Mouse (Mus musculus): Measurements from ENCODE around the gene Ktn1.

The Ktn1 gene

DNA sequence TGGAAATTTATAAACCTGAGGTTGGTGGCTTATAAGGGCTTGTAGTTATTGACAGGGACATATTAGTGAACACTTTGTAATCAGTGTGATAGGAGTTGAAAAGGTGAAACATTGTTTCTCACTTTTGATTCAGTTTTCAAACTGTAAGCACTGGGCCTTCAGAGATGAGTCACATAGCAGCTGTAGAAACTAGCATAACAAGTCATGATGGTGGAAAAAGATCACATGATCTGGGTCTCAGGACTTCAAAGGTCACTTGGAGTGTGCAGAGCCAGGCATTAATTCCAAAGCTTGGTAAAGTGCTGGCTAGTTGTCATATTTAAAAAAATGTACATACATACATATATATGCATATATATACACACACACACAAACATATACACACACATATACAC is 16.2 kb downstream of the Ktn1 start:
- no peak for DNase-seq (ENCODE audit: low spot score in 2 of 2)

DNA sequence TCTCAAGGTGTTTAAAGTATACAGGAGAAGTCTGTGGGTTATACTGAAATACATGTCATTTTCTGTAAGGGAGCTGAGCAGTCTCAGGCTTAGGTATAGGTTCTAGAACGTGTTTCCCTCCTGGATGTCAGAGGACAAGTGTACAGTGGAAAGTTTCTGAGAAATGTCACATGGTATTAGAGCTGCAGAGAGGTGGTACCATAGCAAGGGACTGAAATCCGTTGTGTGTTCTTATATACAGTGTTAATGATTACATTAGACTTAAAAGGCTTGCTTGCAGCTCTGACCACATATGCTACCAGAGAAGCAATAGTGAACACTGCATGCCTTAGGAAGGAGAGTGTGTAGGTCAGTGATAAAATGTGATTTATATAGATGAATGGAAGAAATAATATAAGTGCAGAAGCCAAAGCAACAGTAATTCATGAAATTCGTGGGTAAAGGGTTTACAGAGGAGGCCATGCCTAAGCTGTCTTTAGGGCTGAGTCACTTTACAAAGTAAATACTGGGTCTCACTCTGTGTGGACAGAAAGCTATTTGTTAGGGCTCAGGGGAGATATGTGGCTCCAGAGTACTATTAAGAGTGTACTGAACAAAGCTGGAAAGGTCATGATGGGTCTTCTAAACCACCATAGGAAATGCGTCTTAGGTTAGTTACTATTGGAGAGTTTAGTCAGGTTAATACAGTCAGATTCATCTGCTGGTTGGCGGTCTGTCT is 17.0 kb downstream of the Ktn1 start:
- no peak for DNase-seq (ENCODE audit: low spot score in 2 of 2)

DNA sequence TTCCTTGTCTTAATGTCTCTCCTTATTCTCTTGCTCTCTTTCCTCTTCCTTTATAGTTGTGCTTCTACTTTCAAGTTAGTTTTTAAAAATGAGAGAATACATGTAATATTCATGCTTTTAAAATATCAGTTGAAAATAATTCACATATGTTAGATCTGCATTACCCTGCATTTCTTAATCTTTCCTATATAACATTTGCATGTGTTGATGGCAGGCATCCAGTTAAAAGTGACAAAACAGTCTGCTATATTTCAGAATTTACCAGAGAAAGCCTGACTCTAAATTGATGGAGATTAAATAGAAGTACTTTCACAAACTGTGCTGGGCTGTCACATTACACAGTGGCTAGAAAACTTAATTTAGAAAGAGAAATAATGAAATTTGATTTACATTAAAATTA is 19.8 kb downstream of the Ktn1 start:
- DNase-seq (ENCODE audit: low spot score in 2 of 2), result no peak

DNA sequence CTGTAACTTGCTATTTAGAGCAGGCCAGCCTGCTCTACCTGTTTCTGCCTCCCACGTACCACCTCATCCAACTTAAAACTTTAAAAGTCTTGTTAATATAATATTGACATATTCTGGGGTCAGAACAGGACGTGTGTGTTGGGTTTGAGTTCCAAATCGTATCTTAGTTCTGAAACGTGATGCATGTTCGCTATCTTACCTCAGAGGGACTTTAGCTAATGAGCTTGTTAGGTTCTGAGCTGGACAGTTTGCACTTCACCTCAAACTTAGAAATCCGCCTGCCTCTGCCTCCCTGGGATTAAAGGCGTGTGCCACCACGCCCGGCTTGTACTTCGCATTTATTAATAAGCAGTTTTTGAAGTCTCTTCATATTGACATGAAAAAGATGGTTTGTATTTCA is 34.6 kb downstream of the Ktn1 start:
- DNase-seq (ENCODE audit: low spot score in 2 of 2), result no peak

DNA sequence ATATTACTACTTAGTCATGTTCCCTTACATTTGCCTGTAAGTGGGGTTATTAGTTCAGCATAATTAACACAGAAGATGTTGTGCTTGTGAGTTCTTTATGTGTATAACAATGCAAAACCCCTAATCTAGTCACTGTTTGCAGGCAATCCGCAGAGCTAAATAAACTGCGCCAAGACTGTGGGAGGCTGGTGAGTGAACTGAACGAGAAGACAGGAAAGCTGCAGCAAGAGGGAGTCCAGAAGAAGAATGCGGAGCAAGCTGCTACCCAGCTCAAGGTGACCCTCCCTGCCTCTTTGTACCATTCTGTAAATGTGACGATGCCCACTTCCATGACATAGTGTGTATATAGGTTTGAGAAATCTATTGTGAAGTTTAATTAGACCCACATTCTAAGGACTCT is 36.3 kb downstream of the Ktn1 start:
- DNase-seq (ENCODE audit: low spot score in 2 of 2), result no peak

DNA sequence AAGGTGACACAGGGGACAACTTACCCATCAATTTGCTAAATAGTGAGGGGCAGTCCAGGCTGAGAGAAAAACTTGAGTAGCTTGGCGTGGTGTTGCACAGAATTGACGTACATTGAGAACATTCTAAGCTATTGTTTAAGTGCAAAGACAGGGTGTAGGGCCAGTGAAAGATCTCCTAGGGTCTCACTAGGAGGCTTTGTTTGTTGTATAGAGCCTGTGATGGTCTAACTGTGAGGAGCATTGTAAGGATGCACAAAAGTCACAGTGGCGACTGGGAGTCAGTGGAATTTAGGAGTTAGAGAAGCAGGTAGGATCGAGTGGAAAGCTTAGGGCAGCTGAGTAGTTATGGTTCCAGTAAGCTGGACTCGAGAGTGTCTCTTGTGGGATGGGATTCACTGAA is 50.9 kb downstream of the Ktn1 start:
- DNase-seq (ENCODE audit: low spot score in 2 of 2), result no peak

DNA sequence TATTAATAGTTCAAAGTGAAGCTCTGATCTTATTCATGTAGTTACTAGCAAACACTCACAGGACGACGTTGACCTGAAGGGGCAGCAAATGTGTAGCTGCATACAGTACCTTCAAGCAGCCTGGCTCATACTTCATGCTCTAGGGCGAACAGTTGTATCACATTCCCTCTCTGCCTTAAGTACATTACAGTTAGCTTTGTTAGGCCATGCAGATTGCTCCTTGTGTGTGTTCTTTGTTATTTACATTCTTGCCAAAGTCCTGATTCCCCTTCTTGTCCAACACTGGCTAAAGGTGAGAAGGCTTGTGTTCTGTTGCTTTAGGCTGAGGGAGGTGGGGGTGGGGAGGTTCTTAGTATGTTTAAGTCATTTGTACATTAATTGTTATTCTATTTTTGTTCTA is 61.3 kb downstream of the Ktn1 start:
- no peak for DNase-seq (ENCODE audit: low spot score in 2 of 2)

DNA sequence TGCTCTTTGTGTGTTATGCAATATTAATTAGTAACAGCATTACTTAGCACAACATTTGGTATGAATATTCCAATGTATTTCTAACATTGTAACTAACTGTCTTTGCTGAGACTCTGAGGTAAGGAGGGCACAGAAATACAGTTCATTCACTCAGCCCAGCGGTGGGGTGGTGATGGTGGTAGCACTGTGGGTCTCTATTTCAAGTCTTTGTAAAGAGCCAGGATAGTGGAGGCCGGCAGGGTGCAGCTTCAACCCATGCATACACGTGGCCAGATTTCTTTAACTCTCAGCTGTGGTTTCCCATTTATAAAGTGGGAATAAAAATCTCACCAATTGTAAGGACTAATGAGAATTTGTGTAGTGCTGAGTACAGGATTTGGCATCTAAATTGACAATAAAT is 67.5 kb downstream of the Ktn1 start:
- no peak for DNase-seq (ENCODE audit: low spot score in 2 of 2)

DNA sequence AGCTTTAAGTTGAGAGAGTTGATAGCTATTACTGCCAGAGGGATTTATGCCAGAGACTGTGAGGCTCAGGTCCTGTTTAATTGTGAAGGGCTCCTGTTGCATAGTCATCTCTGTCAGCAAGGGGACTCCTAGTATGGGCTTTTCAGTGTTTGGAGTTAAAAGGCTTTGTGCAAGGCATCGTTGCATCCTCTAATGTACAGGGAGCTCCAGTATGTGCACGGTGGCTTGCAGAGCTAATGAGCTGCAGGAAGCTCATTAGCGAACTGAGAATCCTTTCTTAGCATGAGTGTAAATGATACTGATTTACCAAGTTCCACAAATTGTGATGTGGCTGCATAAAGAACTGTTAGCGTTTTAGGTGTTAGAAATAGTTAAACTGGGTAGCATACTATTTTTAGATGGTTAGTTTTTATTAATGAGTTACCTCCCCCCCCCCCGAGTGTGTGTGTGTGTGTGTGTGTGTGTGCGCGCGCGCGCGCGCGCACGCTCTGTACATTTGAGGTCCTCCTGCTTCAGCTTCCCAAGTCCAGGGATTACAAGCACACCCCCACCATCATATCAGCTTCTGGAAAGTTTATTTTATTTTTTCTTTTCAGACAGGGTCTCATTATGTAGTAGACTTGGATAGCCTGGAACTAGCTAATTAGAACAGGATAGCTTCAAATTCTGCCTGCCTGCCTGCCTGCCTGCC is 69.8 kb downstream of the Ktn1 start:
- DNase-seq (ENCODE audit: low spot score in 2 of 2), result no peak

DNA sequence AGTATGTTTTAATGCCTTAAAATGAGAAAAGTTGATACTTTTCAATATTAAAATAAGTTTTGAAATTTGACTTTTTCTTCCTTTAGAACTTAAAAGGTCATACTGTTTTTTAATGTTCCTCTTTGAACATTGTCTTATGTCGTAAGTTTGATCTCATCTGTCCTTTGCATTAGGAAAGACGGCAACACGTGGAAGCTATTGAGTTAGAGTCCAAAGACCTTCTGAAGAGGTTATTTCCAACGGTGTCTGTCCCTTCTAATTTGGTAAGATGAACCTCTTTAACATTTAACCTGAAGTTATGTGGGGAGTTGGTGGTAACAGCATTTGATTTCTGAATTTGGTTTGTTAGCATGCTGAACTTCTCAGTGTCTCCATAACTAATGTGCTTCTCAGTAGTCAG is 71.8 kb downstream of the Ktn1 start:
- no peak for DNase-seq (ENCODE audit: low spot score in 2 of 2)

DNA sequence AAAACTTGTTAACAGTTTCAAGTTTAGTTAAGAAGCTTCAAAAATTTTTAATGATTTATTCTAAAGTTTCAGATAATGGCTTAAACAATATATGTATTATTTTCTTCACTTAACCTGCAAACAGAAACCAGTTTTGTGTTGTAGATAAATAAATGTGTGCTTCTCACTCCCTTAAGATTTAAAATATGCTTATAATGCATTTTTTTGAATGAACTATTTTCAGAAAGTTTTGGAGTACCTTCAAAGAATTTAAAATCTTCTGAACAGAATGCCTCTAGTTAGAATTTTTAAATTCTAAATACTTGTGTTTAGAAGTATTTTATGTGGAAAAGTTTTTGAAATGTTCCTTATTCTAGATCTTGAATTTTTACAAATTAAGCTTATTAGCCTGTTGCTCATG is 74.8 kb downstream of the Ktn1 start:
- DNase-seq (ENCODE audit: low spot score in 2 of 2), result no peak

DNA sequence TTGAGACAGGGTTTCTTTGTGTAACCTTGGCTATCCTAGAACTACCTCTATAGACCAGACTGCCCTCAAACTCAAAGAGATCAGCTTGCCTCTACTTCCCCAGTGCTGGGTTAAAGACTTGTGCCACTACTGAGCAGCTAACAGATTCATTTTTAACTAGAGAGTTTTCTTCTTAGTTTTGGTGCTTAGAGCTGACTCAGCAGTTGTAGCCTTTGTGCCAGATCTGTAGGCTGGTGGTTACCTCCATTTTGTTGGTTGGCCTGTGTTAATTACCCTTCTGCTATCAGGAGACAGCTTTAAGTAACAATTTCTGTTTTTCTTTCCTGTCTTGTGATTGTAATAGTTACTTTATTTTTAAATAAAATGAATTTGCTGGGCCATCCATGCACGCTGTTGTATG is 80.3 kb downstream of the Ktn1 start:
- no peak for DNase-seq (ENCODE audit: low spot score in 2 of 2)

DNA sequence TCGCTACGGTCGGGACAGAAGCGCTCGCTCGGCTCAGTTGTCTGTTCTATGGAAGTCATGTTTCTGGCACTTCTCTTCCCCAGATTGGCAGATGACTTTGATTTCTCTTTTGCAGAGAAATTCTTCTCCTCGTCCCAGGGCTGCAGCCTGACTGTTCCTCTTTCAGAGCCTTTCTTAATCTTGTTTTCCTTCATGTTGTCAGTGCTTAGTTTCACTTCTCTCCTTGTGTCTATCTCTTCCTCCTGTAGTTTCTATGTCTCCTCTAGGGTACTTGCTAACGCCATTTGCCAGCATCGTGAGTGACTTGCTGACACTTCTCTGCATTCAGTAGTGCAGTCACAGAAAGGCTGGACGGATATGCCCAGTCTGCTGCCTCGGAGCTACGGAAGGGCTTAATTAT is 87.1 kb downstream of the Ktn1 start:
- DNase-seq (ENCODE audit: low spot score in 2 of 2), result no peak

DNA sequence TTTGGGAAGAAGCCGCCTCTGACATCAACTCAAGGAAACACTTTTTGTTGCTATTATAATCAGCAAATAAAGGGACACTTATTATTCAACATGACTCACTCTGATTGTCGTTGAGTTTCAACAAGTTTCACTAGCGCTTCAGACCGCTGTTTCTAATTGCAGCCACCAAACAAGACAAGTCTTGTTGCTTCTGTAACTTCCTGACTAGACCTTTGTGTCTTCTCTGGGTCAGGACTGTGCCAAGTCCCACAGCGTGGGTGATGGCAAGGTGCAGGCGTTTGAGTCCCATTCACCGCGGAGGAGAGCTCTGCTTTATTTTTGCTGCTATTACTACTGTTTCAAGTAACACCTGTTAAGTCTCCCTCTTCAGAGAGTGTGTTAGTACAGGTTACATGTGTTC is 88.2 kb downstream of the Ktn1 start:
- DNase-seq (ENCODE audit: low spot score in 2 of 2), result no peak

DNA sequence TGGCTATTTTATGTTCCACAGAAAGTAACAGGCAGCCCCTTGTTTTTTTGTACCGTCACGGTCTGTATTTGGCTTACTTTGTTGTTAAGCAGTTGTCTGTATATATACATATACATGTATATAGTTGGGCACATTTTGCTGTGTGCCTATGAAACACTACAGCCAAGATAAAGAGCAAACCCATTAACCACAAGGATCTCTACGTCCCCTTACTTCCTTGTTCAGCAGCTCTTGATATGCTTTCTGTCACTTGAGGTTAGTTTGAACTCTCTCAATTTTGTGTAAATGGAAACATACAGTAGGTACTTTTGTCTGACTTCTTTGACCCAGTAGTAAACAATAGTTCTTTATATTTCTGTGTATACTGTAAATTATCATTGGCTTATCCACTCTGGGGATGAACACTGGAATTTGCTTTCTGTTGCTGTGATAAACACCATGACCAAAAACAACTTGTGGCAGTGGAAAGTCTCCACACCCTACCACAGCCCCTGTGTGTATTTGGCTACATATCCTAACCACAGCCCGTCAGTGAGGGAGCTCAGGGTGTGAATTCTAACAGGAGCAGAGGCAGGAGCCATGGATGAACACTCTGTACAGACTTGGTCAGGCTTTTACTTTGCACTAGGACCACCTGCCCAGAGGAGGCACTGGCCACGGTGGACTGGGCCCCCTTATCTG is 92.2 kb downstream of the Ktn1 start:
- no peak for DNase-seq (ENCODE audit: low spot score in 2 of 2)

DNA sequence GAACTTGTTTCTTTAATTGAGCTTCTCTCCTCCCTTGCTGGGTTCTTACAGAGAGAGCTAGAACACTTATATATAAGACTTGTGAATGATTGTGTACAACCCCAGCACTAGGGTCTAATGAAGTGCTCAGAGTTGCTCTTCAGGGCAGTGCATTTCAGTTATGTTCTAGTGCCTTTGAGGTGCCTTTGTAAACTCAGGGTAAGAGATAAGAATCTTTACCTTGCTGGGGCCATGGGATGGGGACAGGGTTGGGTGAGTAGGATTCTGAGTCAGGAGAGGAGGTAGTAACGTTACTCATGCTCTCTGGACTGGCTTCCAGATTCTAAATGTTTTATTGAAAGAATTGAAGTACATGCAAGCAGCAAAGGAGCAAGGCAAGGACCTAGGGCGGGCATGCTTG is 92.8 kb downstream of the Ktn1 start:
- no peak for DNase-seq (ENCODE audit: low spot score in 2 of 2)

DNA sequence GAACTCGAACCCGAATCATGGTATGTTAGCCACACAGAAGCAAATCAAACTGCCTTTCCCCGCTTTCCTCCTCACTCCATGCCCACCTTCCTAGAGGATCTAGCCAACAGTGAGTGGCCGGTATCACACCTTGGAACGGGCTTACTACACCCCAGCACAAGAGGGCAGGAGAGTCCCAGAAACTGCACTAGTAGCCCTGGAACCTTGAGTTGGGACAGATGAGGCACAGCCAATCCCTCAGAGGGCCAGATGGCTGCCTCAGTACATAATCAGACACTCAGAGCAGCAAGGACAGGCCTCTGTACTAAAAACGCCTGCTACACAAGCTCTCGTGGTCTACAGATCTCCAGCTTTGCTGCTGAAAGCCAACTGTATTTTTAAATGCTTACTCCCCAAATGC is 94.4 kb downstream of the Ktn1 start:
- no peak for DNase-seq (ENCODE audit: low spot score in 2 of 2)

DNA sequence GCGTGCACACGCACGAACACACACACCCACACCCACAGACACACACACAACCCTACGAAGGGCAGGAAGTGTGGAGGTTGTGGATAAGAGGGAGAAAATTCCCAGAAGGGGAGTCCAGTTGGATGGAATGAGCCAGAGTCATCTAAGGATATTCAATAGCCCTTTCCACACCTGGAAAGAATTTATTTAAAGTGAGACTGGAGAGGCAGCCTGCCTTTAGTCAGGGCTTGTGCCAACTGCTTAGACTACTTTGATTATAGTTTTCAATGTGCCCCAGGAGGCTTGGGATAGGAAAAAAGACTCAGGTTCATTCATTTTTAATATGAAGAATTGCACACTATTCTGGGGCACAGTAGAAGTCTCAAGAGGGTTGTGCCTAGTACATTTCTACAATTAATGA is 96.8 kb downstream of the Ktn1 start:
- DNase-seq (ENCODE audit: low spot score in 2 of 2), result no peak

DNA sequence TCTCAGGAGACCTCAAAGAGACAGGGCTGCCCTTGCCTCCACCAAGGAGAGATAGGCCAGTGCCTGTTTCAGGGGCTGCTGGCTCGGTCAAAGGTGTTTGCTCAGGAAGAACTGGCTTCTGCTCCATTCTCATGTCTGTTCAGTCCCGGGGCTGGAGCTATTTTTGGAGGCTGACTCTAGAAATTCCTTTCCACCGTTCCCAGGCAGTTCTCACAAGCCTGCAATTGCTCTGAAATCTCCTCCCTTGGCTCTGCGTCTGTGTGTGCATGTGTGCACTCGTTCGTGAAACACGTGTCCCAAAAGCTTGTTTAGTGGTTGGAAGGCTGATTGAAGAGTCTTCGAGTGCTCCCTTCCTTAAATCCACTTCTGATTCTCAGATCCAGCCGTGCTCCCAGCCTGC is 99.3 kb downstream of the Ktn1 start:
- DNase-seq (ENCODE audit: low spot score in 2 of 2), result no peak

DNA sequence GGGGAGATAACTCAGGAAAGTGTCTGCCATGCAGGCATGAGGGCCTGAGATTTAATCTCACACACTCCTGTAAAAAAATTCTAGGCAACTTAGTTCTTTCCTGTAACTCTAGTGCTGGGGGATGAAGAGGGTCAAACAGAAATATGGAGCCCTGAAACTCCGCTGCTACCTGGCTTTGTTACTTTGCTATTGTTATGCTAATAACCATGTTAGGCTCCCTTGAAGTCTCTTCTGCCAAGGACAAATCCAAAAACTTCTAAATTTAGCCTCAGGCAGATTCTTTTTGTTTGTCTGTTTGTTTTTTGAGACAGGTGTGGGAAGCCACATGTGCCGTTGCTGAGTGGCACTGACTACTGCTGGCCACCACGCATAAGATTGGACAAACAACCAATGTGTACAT is 100.5 kb downstream of the Ktn1 start:
- DNase-seq (ENCODE audit: low spot score in 2 of 2), result no peak

DNA sequence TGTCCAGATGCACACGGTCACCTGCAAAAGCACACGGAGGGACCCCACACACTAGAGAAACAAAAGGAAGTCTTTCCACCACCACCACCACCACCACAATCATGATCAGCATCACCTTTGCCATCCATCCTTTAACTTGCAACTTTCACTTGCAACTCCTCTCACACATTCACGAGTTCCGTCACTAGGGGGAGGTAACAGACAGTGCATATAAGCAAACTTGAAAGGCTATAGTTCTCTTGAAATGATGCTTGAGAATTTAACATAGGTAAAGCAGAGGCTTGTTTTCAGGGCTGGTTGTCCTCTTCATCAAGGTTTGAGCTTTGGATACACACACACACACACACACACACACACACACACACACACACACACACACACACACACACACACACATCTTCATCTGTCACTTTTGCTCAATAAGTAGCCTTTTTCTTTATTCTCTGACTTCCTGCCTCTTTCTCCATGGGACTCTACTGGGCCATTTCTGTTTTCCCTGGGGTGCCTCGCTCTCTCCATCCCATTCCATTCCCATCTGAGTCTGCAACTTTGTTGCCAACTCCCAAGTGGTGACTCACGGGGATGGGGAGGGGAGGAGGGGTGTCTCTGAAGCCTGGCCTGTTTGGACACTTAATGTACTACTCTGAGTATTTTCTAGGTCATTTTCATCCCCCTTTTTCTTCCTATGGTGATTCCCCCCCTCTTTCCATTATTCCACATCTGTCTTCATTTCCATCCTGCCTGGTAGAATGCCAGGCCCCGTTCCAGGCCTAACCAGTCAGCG is 103.4 kb downstream of the Ktn1 start:
- DNase-seq (ENCODE audit: low spot score in 2 of 2), result peak in 1 of 2 experiments; percentile 27

DNA sequence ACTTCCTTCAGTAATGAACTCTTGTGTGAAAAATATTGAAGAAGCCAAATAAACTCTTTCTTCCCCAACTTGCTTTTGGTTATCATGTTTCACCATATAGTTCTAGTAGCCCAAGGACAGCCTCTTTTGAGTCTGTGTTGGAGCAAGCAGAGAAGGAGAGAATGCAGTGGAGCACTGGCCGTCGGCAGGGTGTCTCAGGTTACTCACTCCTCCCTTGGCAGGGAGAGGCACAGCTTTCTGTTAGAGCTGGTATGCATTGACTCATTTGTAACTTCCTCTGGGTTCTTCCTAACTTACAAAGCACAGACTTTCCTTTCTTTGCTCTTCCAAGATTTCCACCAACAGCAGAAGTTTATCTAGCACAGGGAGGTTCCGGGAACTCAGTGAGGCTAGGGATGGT is 105.3 kb downstream of the Ktn1 start:
- DNase-seq (ENCODE audit: low spot score in 2 of 2), result no peak

All from spleen, postnatal 10 days (tissue).